Mouse (Mus musculus): ENCODE measurements at regions not wholly inside any gene's neighbourhood (a gene's known extent, or its start where the extent isn't known, plus 50 kb on each side); places are given as distances from the start of the nearest gene placed in this dataset.
"Not testable (repeated sequence)": the region's sequence is repeated elsewhere in the genome, so short reads cannot be mapped to it uniquely, and the experiment has no call there.

- DNase-seq = no peak
These were observed 114.4 kb downstream of the Dicer1 start for GRCm38 (mm10) chr12:104637046-104638032.

GRCm38 (mm10) chr12:104636474-104636873 is 115.3 kb downstream of the Dicer1 start:
- DNase-seq = no peak

GRCm38 (mm10) chr12:104634818-104635217 is 116.9 kb downstream of the Dicer1 start:
- no peak for DNase-seq

DNA sequence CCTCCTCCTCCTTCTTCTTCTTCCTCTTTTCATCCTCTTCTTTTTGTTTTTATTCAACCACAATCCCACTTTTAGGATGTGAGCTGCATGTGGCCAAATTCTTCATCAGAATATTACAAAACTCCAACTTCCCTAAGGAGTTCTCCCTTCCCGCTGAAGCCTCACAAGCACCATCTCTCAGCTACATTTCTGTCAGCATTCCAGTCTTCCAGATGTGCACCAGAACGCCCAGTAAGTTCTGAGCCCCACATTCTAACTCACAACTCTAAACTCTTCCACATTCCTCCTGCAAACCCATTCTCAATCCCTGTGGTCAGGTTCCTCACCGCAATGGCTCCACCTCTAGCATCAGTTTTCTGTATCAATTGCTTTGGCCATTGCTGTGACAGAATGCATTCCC is 121.2 kb downstream of the Dicer1 start:
- no peak for DNase-seq

DNA sequence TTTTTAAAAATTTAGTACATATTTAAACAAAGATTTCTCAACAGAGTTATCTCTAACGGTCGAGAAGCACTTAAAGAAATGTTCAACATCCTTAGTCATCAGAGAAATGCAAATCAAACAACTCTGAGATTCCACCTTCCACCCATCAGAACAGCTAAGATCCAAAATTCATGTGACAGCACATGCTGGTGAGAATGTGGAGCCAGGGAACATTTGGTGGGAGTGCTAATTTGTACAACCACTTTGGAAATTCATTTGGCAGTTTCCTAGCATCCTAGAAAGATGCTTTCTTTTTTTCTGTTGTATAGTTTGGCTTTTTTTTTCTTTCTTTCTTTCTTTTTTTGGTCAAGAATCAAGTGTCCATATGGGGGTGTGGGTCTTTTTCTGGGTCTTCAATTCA is 122.3 kb downstream of the Dicer1 start:
- DNase-seq = no peak

DNA sequence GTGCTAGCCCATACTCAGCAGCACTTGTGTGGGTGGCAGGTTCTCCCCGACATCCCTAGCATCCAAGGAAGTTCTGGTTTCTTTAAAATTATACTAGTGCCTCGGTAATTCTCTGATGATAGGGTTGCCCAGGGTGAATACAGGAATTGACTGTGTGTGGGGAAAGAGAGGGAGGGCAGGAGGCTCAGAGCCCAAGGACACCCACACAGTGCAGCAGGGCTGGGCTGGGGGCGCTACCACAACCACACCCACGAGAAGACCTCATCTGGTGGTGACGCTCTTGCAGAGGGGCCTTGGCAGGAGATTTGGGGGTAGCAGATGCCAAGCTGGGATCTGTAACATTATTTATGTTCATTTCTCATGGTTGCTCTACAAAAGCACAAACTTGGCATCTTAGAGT is 125.7 kb downstream of the Dicer1 start:
- no peak for DNase-seq

DNA sequence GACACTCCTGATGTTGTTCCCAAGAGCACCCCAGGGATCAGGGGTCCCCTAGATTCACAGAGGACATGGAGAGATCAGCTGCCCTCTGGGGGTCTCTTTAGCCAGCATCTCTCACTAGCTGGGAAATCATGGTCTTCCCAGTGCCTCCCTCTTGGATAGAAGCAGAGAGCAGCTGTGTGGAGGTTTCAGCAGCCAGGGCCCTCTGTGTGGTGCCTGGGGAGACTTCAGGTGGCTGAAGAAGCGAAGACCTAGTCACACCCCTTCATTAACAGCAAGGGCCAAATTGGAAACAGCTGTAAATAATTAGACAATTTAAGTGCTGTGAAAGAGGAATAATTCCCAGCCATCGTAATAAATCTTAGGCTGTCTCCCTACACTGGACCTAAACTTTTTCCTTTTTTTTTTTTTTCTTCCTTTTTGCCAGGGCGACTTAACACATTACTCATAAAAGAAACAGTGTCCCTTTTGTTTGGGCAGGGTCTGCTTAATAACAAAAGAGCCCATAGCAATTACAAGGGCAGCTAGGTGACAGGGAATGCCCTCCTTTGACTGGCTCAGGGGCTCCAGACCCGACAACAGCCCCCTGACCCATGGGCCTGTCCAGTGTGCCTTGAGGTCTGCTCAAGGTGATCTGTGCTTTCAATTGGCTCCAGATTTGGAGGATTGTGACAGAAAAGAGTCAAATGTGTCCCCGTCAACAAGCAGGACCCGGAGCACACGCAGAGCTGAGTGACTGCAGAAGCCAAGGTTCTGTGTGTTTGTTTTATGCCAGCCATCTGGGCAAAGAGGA is 127.7 kb downstream of the Dicer1 start:
- no peak for DNase-seq

- DNase-seq = no peak
These were observed 134.5 kb downstream of the Dicer1 start for GRCm38 (mm10) chr12:104617111-104617725.

GRCm38 (mm10) chr12:104614240-104614639 is 137.5 kb downstream of the Dicer1 start:
- DNase-seq = no peak

GRCm38 (mm10) chr12:104609767-104610166 is 136.6 kb upstream of the Gsc start:
- no peak for DNase-seq

- DNase-seq = not testable (repeated sequence)
These were observed 135.8 kb upstream of the Gsc start for GRCm38 (mm10) chr12:104608956-104609355.

GRCm38 (mm10) chr12:104607410-104607809 is 134.3 kb upstream of the Gsc start:
- no peak for DNase-seq

GRCm38 (mm10) chr12:104605535-104606399 is 132.6 kb upstream of the Gsc start:
- no peak for DNase-seq

DNA sequence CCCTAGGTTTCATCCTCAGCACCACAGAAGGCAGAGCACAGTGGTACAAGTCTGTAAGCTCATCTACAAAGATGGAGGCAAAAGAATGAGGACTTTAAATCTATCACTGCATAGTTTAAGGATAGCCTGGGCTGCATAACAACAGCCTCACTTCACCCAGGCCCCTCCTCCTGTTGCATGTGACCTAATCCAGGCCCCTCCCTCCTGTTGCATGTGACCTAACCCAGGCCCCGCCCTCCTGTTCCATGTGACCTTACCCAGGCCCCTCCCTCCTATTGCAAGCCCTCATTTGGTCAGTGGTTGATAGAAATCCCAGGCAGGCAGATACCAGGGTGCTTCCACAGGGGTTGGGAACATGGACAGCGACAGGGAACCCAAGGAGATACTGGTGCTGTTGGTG is 124.9 kb upstream of the Gsc start:
- no peak for DNase-seq

- DNase-seq = no peak
These were observed 120.5 kb upstream of the Gsc start for GRCm38 (mm10) chr12:104593526-104594155.

DNA sequence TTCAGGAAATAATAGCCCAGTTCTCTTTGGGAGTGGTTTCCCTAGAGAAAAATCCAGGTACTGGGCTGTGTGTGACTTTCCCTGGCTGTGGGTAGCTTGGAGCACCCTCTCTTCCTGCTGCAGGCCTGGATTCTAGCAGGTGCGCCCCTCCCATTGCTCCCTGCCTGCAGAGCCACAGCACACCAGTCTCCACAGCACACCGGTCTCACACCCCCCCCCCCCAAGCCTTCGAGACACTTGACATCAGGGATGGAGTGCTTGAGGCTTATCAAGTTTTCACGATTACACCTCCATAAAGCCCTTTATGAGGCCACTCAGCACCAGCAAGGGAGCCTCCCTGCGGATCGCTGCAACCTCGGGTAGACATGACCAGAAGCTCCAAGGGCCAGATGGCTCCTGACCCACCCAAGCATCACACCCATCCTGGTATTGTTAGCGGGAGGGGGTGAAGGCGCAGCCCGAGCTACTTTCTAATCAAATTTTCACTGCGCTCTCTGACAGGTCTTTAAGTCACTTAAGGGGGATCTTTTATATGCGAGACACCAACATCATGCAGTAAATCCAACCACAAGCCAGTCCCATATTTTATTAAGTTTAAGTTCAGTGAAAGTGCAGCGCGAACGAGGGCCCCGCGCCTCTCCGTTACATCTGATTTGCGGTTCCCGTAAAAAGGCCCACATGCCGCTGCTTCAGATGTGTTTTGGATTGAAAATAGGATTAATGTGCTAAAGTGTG is 119.8 kb upstream of the Gsc start:
- no peak for DNase-seq

DNA sequence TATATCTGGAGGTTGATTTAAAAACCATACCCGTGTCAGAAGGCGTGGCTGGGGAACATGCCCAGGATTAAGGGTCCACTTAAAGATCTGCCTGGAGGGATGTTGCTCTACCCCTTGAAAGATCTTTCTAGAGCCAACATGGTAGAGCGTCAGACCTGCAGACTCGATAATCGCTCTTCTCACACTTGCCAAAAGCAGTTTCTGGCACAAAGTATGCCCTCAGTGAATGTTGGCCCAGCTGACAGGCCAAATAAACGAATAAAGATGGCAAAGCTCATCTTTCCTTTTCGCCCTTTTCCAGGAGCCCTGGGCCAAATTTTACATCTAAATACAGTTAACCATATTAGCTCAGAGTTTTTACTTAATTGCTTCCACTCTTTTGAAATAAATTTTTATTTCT is 118.4 kb upstream of the Gsc start:
- DNase-seq = no peak

- DNase-seq = no peak
These were observed 117.2 kb upstream of the Gsc start for GRCm38 (mm10) chr12:104590291-104590690.

GRCm38 (mm10) chr12:104584408-104584807 is 111.3 kb upstream of the Gsc start:
- DNase-seq = no peak

DNA sequence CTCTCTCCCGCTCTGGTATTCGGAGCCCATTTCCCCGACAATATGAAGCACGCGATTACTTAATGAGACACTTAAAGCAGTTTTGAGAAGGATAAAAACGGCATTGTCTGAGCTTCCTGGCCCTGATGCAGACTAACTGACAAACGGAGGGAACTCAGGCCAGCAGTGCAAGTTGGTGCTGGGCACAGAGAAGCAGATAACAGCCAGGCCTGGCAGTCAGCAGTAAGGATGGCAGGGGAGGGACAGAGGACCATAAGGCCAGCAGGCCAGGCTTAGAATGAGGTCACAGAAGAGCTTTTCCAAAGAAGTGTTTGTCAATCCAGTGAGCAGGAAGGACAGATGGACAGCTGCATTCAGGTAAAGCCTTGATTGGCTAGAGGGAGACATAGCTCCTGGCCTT is 107.7 kb upstream of the Gsc start:
- no peak for DNase-seq

DNA sequence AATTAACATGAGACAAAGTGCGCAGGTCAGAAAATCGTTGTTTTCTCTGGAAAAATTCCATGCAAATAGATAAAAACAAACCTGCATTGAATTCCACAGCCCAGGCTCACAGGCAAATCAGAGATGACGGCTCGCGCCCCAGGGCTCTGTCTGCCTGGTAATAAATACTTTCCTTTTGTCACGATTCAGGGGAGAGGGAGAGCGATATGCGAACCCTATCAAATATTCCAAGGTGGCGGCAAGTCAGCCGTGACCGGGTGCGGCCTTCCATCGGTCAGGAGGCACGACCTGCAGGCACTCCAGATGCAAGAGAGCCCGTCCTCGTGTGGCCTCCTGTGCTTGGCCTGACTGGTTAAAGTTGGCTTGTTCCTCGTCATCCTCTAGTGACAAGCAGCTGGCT is 94.5 kb upstream of the Gsc start:
- no peak for DNase-seq
